Mouse (Mus musculus) thymus, postnatal 0 days (tissue): ENCODE measurements around the gene Vsnl1. TPM values are rescaled to one million over a fixed set of nuclear protein-coding genes. Genes with fewer than 3 reads are reported as not detected.

Experiments used
- DNase-seq: peaks from one replicate; pipeline ENCODE4 v3.0.0-alpha.2; 2015; ENCODE audit warnings: low spot score
- microRNA-seq: library from miRNA; unstranded; fragments of <30 nt; microRNA quantifications from one replicate; pipeline ENCODE4, GENCODE M21; 2016; ENCODE audit warnings: borderline number of aligned reads
- polyA plus RNA-seq: library from polyadenylated mRNA; unstranded; fragments of >200 nt; fragmentation: Nextera tagmentation; extraction: Ambion mirVana; gene quantifications from 2 replicates; pipeline ENCODE4 v1.2.1, GENCODE M21; 2015

The Vsnl1 gene
- polyA plus RNA-seq, 1 experiment from 2014 or later, result 0.14 TPM

- DNase-seq, result no peak
These were observed 156.5 kb downstream of the Vsnl1 start for GRCm38 (mm10) chr12:11279886-11280285.

GRCm38 (mm10) chr12:11277207-11277606, 159.2 kb downstream of the Vsnl1 start:
- DNase-seq, result no peak

GRCm38 (mm10) chr12:11276632-11277031, 159.8 kb downstream of the Vsnl1 start:
- DNase-seq, result no peak

Small RNA genes lying within 50 kb of the gene (microRNA-seq; reads per million reads assigned to microRNA genes)
- not detected for gene Mir7675

Other genes with a start within 250 kb of the Vsnl1 start
- not detected in 2 replicates for gene Msgn1, start 227.6 kb downstream of the Vsnl1 start, polyA plus RNA-seq
- 6.5 and 7.5 TPM in 2 replicates for gene Gen1, start 170.8 kb downstream of the Vsnl1 start, polyA plus RNA-seq
- gene Smc6, start 170.7 kb downstream of the Vsnl1 start, polyA plus RNA-seq, result 148 and 173 TPM in 2 replicates
- gene Rad51ap2, start 19.5 kb upstream of the Vsnl1 start, polyA plus RNA-seq, result 0.07 TPM in 1 of 2 replicates, not detected in the other